Mouse (Mus musculus): Measurements from ENCODE around the gene Aggf1. TPM values are rescaled to one million over a fixed set of nuclear protein-coding genes. Genes with fewer than 3 reads are reported as not detected.

The Aggf1 gene
- total RNA-seq, 2 experiments from 2014 or later = 15.6 TPM

GRCm38 (mm10) chr13:95343470-95343869 is 31.7 kb downstream of the Aggf1 start:
- intact Hi-C loops (cut with DNase I; ENCODE audit: low total_unique reads) = no loop called here
- DNase-seq = no peak

GRCm38 (mm10) chr13:95336122-95336677 is 39.0 kb downstream of the Aggf1 start:
- no peak for DNase-seq
- intact Hi-C loops (cut with DNase I; ENCODE audit: low total_unique reads) = no loop called here

- DNase-seq = no peak
- intact Hi-C loops (cut with DNase I; ENCODE audit: low total_unique reads) = no loop called here
Observed at GRCm38 (mm10) chr13:95332086-95332899, 42.9 kb downstream of the Aggf1 start.

- intact Hi-C loops (cut with DNase I; ENCODE audit: low total_unique reads) = no loop called here
- DNase-seq = no peak
Observed at GRCm38 (mm10) chr13:95330507-95330906, 44.6 kb downstream of the Aggf1 start.

GRCm38 (mm10) chr13:95328767-95329166 is 46.4 kb downstream of the Aggf1 start:
- no peak for DNase-seq
- intact Hi-C loops (cut with DNase I; ENCODE audit: low total_unique reads) = no loop called here

- no peak for DNase-seq
- intact Hi-C loops (cut with DNase I; ENCODE audit: low total_unique reads) = no loop called here
Observed at GRCm38 (mm10) chr13:95327345-95327741, 47.8 kb downstream of the Aggf1 start.

GRCm38 (mm10) chr13:95326611-95327344 is 48.4 kb downstream of the Aggf1 start:
- intact Hi-C loops (cut with DNase I; ENCODE audit: low total_unique reads) = no loop called here
- DNase-seq = no peak

- intact Hi-C loops (cut with DNase I; ENCODE audit: low total_unique reads) = no loop called here
- DNase-seq = no peak
Observed at GRCm38 (mm10) chr13:95325907-95326550, 49.1 kb downstream of the Aggf1 start.

- DNase-seq = peak; percentile 70
- intact Hi-C loops (cut with DNase I; ENCODE audit: low total_unique reads) = no loop called here
Observed at GRCm38 (mm10) chr13:95325080-95325906, 49.9 kb downstream of the Aggf1 start.

- no peak for DNase-seq
- intact Hi-C loops (cut with DNase I; ENCODE audit: low total_unique reads) = no loop called here
Observed at GRCm38 (mm10) chr13:95324626-95325079, 50.5 kb downstream of the Aggf1 start.

- peak; percentile 70 for DNase-seq
- intact Hi-C loops (cut with DNase I; ENCODE audit: low total_unique reads) = no loop called here
Observed at GRCm38 (mm10) chr13:95323950-95324625, 51.1 kb downstream of the Aggf1 start.

GRCm38 (mm10) chr13:95323400-95323799 is 51.8 kb downstream of the Aggf1 start, which contains the start of gene Zbed3:
TSS of gene Zbed3 (plus strand) at chr13:95323612.
- intact Hi-C loops (cut with DNase I; ENCODE audit: low total_unique reads) = no loop called here
- DNase-seq = no peak

GRCm38 (mm10) chr13:95320451-95320850 is 54.7 kb downstream of the Aggf1 start:
- intact Hi-C loops (cut with DNase I; ENCODE audit: low total_unique reads) = no loop called here
- DNase-seq = no peak

GRCm38 (mm10) chr13:95319153-95319552 is 56.0 kb downstream of the Aggf1 start:
- no peak for DNase-seq
- intact Hi-C loops (cut with DNase I; ENCODE audit: low total_unique reads) = no loop called here

GRCm38 (mm10) chr13:95312016-95312415 is 63.1 kb downstream of the Aggf1 start:
- intact Hi-C loops (cut with DNase I; ENCODE audit: low total_unique reads) = no loop called here
- DNase-seq = no peak

- no peak for DNase-seq
- intact Hi-C loops (cut with DNase I; ENCODE audit: low total_unique reads) = no loop called here
Observed at GRCm38 (mm10) chr13:95307100-95307655, 68.0 kb downstream of the Aggf1 start.

GRCm38 (mm10) chr13:95306596-95306995 is 68.6 kb downstream of the Aggf1 start:
- DNase-seq = no peak
- intact Hi-C loops (cut with DNase I; ENCODE audit: low total_unique reads) = no loop called here

All from gastrocnemius, postnatal 14 days (tissue).